Mouse (Mus musculus) stomach, postnatal 0 days (tissue): ENCODE measurements around the gene Gm14403.
"Not testable (repeated sequence)": the region's sequence is repeated elsewhere in the genome, so short reads cannot be mapped to it uniquely, and the experiment has no call there.

Experiments
- CTCF ChIP-seq: IDR thresholded peaks from 2 replicates; pipeline ENCODE4 v1.5.1; 2016; ENCODE audit warnings: antibody characterized with exemption, low read depth, mild to moderate bottlenecking, moderate library complexity
- EP300 ChIP-seq: optimal IDR thresholded peaks from 2 replicates; pipeline ENCODE3; 2016; ENCODE audit warnings: antibody characterized with exemption

DNA sequence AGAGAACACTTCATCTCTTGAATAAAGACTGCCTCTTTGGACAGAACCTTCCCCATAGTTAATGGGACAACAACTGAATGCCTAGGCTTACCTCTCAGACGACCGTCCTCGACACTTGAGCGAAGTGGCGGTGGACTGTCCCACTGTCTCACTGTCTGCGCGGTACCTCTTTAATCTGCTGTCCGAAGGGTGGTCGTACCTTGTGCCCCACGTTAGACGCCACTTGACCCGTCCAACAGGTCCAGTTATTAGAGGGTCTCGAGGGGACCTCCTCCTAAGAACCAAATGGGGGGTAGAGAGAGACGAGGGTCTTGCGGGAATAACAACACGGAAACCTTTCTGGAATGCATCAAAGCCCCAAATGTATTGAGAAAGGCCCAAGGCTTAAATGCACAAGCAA is 26.2 kb downstream of the Gm14403 start:
- TF ChIP-seq CTCF, EP300: not testable (repeated sequence)
